Mouse (Mus musculus): Measurements from ENCODE around the gene Hsf2bp.

- no peak for TF ChIP-seq CTCF (conservative IDR thresholded peaks at IDR 0.05 in 1 of 2, IDR thresholded peaks at IDR 0.05 in 1 of 2; ENCODE audit: low read depth in 2 of 2, low read length in 2 of 2)
- no peak for TF ChIP-seq POLR2AphosphoS2 (IDR thresholded peaks at IDR 0.05; ENCODE audit: low read depth, low read length)
- TF ChIP-seq ELF1 (IDR thresholded peaks at IDR 0.05; ENCODE audit: low read depth, low read length) = no peak
- TF ChIP-seq SIN3A (IDR thresholded peaks at IDR 0.05; ENCODE audit: low read length) = no peak
- TF ChIP-seq USF1 (IDR thresholded peaks at IDR 0.05; ENCODE audit: low read depth, low read length) = no peak
- TF ChIP-seq EP300 (IDR thresholded peaks at IDR 0.05; ENCODE audit: low read length) = no peak
- TF ChIP-seq RAD21 (IDR thresholded peaks at IDR 0.05; ENCODE audit: low read depth, low read length) = no peak
Observed at GRCm38 (mm10) chr17:31996331-31996730, 39.8 kb downstream of the Hsf2bp start.

Data from CH12.LX (cell line).